Comparison of ENCODE assay signal across 10 mouse cellular contexts in genomic region chr8:91711981-91712598, GRCm38 (mm10).
DNase-seq lines count a peak whose midpoint lies in the region; ATAC-seq and TF ChIP-seq lines count a peak whose summit lies in the region.
"Had no signal": no experiment of that assay in that cellular context is flagged by ENCODE, and none has a peak within 500 bp of the region (broad histone marks: within the 10 kb centered on the region; RNA-seq: fewer than 3 reads in every experiment).

No protein-coding gene starts in this region.

- peak overlapping the region; percentile 74 for H3K4me2 ChIP-seq in heart, embryonic 13.5 days
- H3K4me2 ChIP-seq in stomach, embryonic 14.5 days (replicated peaks; ENCODE audit: low read depth, low read length), result peak overlapping the region; percentile 64; the same call in 1 of the 2 replicates
- no peak overlapping the region for H3K4me2 ChIP-seq in stomach, postnatal 0 days (replicated peaks; ENCODE audit: low read depth)
- peak overlapping the region; percentile 56; the same call in 1 of the 2 replicates for H3K4me2 ChIP-seq in midbrain, embryonic 12.5 days (replicated peaks)

- TF ChIP-seq CTCF in stomach, postnatal 0 days (IDR thresholded peaks at IDR 0.05; ENCODE audit: low read depth), result no peak

- no peak overlapping the region for H3K4me3 ChIP-seq in heart, embryonic 13.5 days
- H3K4me3 ChIP-seq in stomach, embryonic 14.5 days (ENCODE audit: low read depth, low read length), result no peak overlapping the region
- H3K4me3 ChIP-seq in stomach, postnatal 0 days (ENCODE audit: low read depth, low read length), result no peak overlapping the region
- no peak overlapping the region for H3K4me3 ChIP-seq in midbrain, embryonic 12.5 days

- 23% methylated on average over 6 of the region's 6 CpGs for WGBS in heart, embryonic 13.5 days
- WGBS in stomach, embryonic 14.5 days, result 29% methylated on average over 6 of the region's 6 CpGs
- WGBS in stomach, postnatal 0 days, result 46% methylated on average over 6 of the region's 6 CpGs
- 19% methylated on average over 6 of the region's 6 CpGs for WGBS in midbrain, embryonic 12.5 days

- H3K9ac ChIP-seq in heart, embryonic 13.5 days, result peak overlapping the region; percentile 71; the same call in 1 of the 2 replicates
- no peak overlapping the region for H3K9ac ChIP-seq in stomach, embryonic 14.5 days (replicated peaks; ENCODE audit: low read depth, low read length)
- no peak overlapping the region for H3K9ac ChIP-seq in stomach, postnatal 0 days (ENCODE audit: low read length)
- no peak overlapping the region; the same call in 1 of the 2 replicates for H3K9ac ChIP-seq in midbrain, embryonic 12.5 days (replicated peaks)

- TF ChIP-seq EP300 in stomach, postnatal 0 days (optimal IDR thresholded peaks at IDR 0.05), result no peak

- peaks cover 69% of the 10 kb centered on the region for H3K4me1 ChIP-seq in heart, embryonic 13.5 days
- H3K4me1 ChIP-seq in stomach, embryonic 14.5 days (ENCODE audit: control insufficient read depth, insufficient read depth, low read length), result peaks cover 9% of the 10 kb centered on the region
- no peaks in the 10 kb centered on the region for H3K4me1 ChIP-seq in stomach, postnatal 0 days (replicated peaks; ENCODE audit: control insufficient read depth, insufficient read depth)
- H3K4me1 ChIP-seq in midbrain, embryonic 12.5 days, result peaks cover 57% of the 10 kb centered on the region

- DNase-seq in heart, adult 8-10 months (ENCODE audit: low spot score), result no peak
- DNase-seq in stomach, postnatal 0 days (ENCODE audit: low spot score), result no peak
- no peak for DNase-seq in left cerebral cortex, adult 11 months (ENCODE audit: low spot score)
- no peak for DNase-seq in layer of hippocampus, adult 8-10 months (ENCODE audit: low spot score in 2 of 2)
- no peak for DNase-seq in cerebellum, postnatal 25 days
- DNase-seq: lung, postnatal 4 days had no signal

- no peaks in the 10 kb centered on the region for H3K36me3 ChIP-seq in heart, embryonic 13.5 days
- no peaks in the 10 kb centered on the region for H3K36me3 ChIP-seq in stomach, embryonic 14.5 days (ENCODE audit: control insufficient read depth, insufficient read depth, low read length)
- H3K36me3 ChIP-seq in stomach, postnatal 0 days (ENCODE audit: control insufficient read depth, insufficient read depth, low read length), result no peaks in the 10 kb centered on the region
- H3K36me3 ChIP-seq in midbrain, embryonic 12.5 days, result no peaks in the 10 kb centered on the region

- no peak for ATAC-seq in heart, embryonic 13.5 days (ENCODE audit: extremely low read depth, insufficient number of reproducible peaks, low FRiP score, low TSS enrichment)
- no peak for ATAC-seq in stomach, embryonic 14.5 days (ENCODE audit: insufficient number of reproducible peaks, insufficient read depth, low FRiP score, low read depth)
- ATAC-seq in stomach, postnatal 0 days (ENCODE audit: low FRiP score, low TSS enrichment), result no peak
- no peak for ATAC-seq in midbrain, embryonic 12.5 days (ENCODE audit: low FRiP score, low read depth)

- peaks cover 12% of the 10 kb centered on the region for H3K27me3 ChIP-seq in heart, embryonic 13.5 days (replicated peaks)
- no peaks in the 10 kb centered on the region for H3K27me3 ChIP-seq in stomach, embryonic 14.5 days (ENCODE audit: control insufficient read depth, insufficient read depth, low read length)
- no peaks in the 10 kb centered on the region for H3K27me3 ChIP-seq in stomach, postnatal 0 days (ENCODE audit: control insufficient read depth, insufficient read depth, low read length)
- H3K27me3 ChIP-seq in midbrain, embryonic 12.5 days, result peaks cover 45% of the 10 kb centered on the region

- peak overlapping the region; percentile 68 for H3K27ac ChIP-seq in heart, embryonic 13.5 days (replicated peaks)
- H3K27ac ChIP-seq in stomach, embryonic 14.5 days (ENCODE audit: low read length), result no peak overlapping the region
- no peak overlapping the region for H3K27ac ChIP-seq in stomach, postnatal 0 days (replicated peaks)
- peak overlapping the region; percentile 63 for H3K27ac ChIP-seq in midbrain, embryonic 12.5 days (replicated peaks)
- H3K27ac ChIP-seq: layer of hippocampus, adult 2 months had no signal

- peaks cover 6% of the 10 kb centered on the region; the same call in 1 of the 2 replicates for H3K9me3 ChIP-seq in heart, embryonic 13.5 days
- H3K9me3 ChIP-seq in stomach, embryonic 14.5 days (ENCODE audit: control insufficient read depth, low read depth, low read length), result no peaks in the 10 kb centered on the region
- H3K9me3 ChIP-seq in stomach, postnatal 0 days (ENCODE audit: control insufficient read depth, low read length), result no peaks in the 10 kb centered on the region
- H3K9me3 ChIP-seq in midbrain, embryonic 12.5 days, result 0 out of 2 replicates have a peak, but pooled peaks cover 3% of the 10 kb centered on the region

Comparison
In these comparisons a context has a peak if more than half of its experiments do, and no peak if none do; other contexts are left out.
1. H3K27ac ChIP-seq: peak in heart, embryonic 13.5 days (single experiment) and midbrain, embryonic 12.5 days (single experiment); none in stomach, embryonic 14.5 days (single experiment) and stomach, postnatal 0 days (single experiment).